Mouse (Mus musculus) skeletal muscle tissue, adult 2 months (tissue): ENCODE measurements around the gene Prkra.
"Not testable (repeated sequence)": the region's sequence is repeated elsewhere in the genome, so short reads cannot be mapped to it uniquely, and the experiment has no call there.

ENCODE experiments used
- DNase-seq: peaks from one replicate; pipeline ENCODE4 v3.0.0-alpha.2; 2012; ENCODE audit warnings: low read depth, low spot score

Prkra gene

GRCm38 (mm10) chr2:76655444-76655843 is 7.6 kb upstream of the Prkra start:
- DNase-seq = no peak

- no peak for DNase-seq
Observed at GRCm38 (mm10) chr2:76654646-76655045, 6.8 kb upstream of the Prkra start.

- DNase-seq = no peak
Observed at GRCm38 (mm10) chr2:76653070-76653469, 5.3 kb upstream of the Prkra start.

- no peak for DNase-seq
Observed at GRCm38 (mm10) chr2:76648666-76649141, 889 bp upstream of the Prkra start.

- peak; percentile 9 for DNase-seq
Observed at GRCm38 (mm10) chr2:76647441-76647869, 360 bp downstream of the Prkra start.

GRCm38 (mm10) chr2:76643801-76644200 is 4.0 kb downstream of the Prkra start:
- DNase-seq = no peak

- DNase-seq = no peak
Observed at GRCm38 (mm10) chr2:76639637-76640036, 8.2 kb downstream of the Prkra start.

GRCm38 (mm10) chr2:76631600-76631999 is 16.2 kb downstream of the Prkra start:
- no peak for DNase-seq

- DNase-seq = no peak
Observed at GRCm38 (mm10) chr2:76630293-76630692, 17.5 kb downstream of the Prkra start.

- not testable (repeated sequence) for DNase-seq
Observed at GRCm38 (mm10) chr2:76622316-76622715, 25.5 kb downstream of the Prkra start.

- DNase-seq = no peak
Observed at GRCm38 (mm10) chr2:76621724-76622123, 26.1 kb downstream of the Prkra start.

- DNase-seq = no peak
Observed at GRCm38 (mm10) chr2:76620188-76620587, 27.6 kb downstream of the Prkra start.

GRCm38 (mm10) chr2:76618078-76618477 is 29.7 kb downstream of the Prkra start:
- no peak for DNase-seq

GRCm38 (mm10) chr2:76611996-76612395 is 35.8 kb downstream of the Prkra start:
- no peak for DNase-seq

GRCm38 (mm10) chr2:76610326-76611104 is 37.3 kb downstream of the Prkra start:
- DNase-seq = no peak

GRCm38 (mm10) chr2:76606704-76607103 is 41.1 kb downstream of the Prkra start:
- DNase-seq = no peak

- no peak for DNase-seq
Observed at GRCm38 (mm10) chr2:76602256-76602655, 45.6 kb downstream of the Prkra start.

GRCm38 (mm10) chr2:76599214-76599613 is 48.6 kb downstream of the Prkra start:
- no peak for DNase-seq

- no peak for DNase-seq
Observed at GRCm38 (mm10) chr2:76597521-76597920, 50.3 kb downstream of the Prkra start.

- no peak for DNase-seq
Observed at GRCm38 (mm10) chr2:76592401-76592924, 55.4 kb downstream of the Prkra start.

GRCm38 (mm10) chr2:76590221-76590620 is 57.6 kb downstream of the Prkra start:
- DNase-seq = no peak

- DNase-seq = no peak
Observed at GRCm38 (mm10) chr2:76586906-76587305, 60.9 kb downstream of the Prkra start.

- DNase-seq = no peak
Observed at GRCm38 (mm10) chr2:76585090-76585489, 62.7 kb downstream of the Prkra start.
